Mouse (Mus musculus): ENCODE measurements at regions not wholly inside any gene's neighbourhood (a gene's known extent, or its start where the extent isn't known, plus 50 kb on each side); places are given as distances from the start of the nearest gene placed in this dataset.

GRCm38 (mm10) chr17:62286086-62287080 lies 594.7 kb downstream of the Efna5 start:
- TF ChIP-seq CTCF (IDR thresholded peaks at IDR 0.05; ENCODE audit: borderline replicate concordance, control insufficient read depth, extremely low read depth, insufficient read depth, low read length, poor library complexity) (no peak), POLR2A (IDR thresholded peaks at IDR 0.05; ENCODE audit: control insufficient read depth, extremely low read depth, insufficient read depth, low read length, poor library complexity) (no peak)
